Mouse (Mus musculus): ENCODE data around the gene Pgpep1.
A peak's percentile ranks its signal among the peaks of the same experiment; 100 is the strongest.

Gene Pgpep1

GRCm38 (mm10) chr8:70608749-70609367 lies 51.3 kb downstream of the Pgpep1 start, which contains the start of gene Ssbp4:
Gene Ssbp4 (minus strand): TSS chr8:70608872.
- no peak for ATAC-seq (ENCODE audit: low TSS enrichment)

DNA sequence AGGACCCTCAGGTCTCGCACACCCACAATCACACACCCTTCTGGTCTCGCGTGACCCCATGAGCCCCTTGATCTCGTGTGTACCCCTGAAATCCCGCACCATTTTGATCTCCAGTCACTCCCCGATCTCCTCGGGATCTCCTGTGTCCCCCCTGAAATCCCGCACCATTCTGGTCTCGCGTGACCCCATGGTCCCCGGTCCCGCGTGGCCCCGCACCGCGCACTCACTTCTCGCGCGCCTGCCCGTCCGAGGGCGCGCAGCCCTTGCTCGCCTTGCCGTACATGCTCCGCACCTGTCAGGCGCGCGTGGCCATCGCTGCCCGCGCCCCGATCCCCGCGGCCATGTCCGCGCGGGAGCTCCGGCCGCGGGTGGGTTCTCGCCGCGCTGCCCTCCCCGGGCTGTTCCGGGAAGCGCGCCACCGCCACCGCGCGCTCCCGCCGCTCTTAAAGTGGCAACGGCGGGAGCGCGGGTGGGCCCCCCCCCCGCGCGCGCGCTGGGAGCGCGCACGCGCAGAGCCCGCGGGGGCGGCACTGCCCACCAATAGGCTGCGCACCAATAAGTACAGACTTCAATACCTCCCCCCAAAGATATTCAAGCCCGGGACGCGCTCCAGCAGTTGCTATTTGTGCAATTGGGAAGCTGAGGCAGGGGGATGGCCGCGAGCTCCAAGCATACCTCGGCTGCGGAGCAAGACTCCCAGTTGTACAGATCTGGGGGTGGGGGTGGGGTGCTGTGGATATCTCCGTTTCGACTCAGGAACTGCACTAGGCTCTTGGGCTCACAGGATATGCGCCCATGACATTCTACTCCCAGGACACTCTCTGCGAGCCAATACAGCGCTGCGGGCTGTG lies 52.1 kb downstream of the Pgpep1 start:
- no peak for ATAC-seq (ENCODE audit: low TSS enrichment)

DNA sequence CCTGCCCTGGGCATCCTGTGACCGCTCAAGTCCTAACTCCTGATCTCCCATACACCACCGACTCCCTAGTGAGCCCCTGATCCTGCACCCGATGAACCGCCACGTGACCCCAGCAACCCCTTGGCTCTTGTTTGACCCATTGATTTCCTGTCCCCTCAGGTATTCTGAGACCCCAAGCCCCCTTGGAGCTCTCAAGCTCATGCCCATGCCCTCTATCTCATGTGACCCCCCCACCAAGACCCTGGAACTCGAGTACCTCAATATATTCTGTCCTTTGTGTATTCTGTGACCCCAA lies 52.6 kb downstream of the Pgpep1 start:
- no peak for ATAC-seq (ENCODE audit: low TSS enrichment)

GRCm38 (mm10) chr8:70606780-70607602 lies 53.2 kb downstream of the Pgpep1 start:
- no peak for ATAC-seq (ENCODE audit: low TSS enrichment)

- no peak for ATAC-seq (ENCODE audit: low TSS enrichment)
Measured at GRCm38 (mm10) chr8:70605871-70606779, 54.1 kb downstream of the Pgpep1 start.

DNA sequence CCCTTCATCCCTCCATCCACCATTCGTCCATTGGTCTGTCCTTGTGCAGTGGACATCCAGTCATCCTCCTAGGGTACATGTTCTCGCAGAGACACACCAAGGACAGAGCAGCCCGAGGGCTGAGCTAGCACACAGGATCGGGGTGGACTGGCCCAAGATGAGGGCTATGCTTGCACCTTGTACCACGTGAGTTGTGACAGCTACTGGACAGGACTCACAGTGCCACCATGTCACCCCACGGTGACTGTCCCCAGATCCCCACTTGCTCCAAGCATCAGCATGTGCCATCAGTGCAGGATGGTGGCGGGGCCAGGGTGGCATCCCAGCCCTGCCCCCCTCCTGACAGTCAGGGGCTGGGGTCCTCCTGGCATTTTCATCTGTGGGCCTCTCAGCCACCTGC lies 55.6 kb downstream of the Pgpep1 start:
- ATAC-seq (ENCODE audit: low TSS enrichment), result no peak

- no peak for ATAC-seq (ENCODE audit: low TSS enrichment)
Measured at GRCm38 (mm10) chr8:70602139-70602811, 57.9 kb downstream of the Pgpep1 start.

GRCm38 (mm10) chr8:70601271-70601649 lies 58.9 kb downstream of the Pgpep1 start:
- ATAC-seq (ENCODE audit: low TSS enrichment), result peak; percentile 42

GRCm38 (mm10) chr8:70600473-70601270 lies 59.5 kb downstream of the Pgpep1 start:
- ATAC-seq (ENCODE audit: low TSS enrichment), result no peak

DNA sequence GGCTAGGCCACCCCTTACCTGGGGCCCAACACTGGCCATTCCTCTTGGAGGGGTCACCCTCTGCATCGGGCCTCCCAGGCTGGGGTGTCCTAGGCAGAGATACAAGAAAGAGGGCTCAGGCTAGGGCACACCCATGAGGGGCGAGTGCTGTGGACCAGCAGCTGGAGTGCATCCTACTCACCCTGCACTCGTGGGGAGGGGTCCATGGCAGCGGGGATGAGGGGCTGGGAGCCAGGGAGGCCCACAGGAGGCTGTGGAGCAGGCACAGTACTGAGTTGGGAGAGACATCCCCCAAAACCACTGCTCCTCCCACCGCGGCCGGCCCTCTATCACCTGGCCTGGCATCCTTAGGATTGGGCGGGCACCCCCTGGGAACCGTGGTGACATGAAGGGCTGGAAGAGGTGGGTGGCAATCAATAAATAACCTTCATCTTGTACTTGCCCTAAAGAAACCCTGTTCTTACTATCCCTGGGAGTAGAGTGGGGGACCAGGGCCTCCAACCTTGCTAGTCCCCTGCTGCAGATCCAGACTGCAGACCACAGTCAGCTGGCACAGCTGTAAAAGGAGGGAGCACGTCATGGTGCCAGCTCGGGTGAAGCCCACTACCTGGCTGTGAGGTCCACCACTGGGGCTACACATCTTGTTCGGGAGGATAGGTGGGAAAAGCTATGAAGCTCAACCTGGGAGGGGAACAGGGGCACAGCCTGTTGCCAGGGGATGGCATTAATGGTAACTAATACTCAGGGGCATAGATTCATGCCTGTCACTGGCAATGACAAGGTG lies 60.5 kb downstream of the Pgpep1 start:
- ATAC-seq (ENCODE audit: low TSS enrichment), result no peak

DNA sequence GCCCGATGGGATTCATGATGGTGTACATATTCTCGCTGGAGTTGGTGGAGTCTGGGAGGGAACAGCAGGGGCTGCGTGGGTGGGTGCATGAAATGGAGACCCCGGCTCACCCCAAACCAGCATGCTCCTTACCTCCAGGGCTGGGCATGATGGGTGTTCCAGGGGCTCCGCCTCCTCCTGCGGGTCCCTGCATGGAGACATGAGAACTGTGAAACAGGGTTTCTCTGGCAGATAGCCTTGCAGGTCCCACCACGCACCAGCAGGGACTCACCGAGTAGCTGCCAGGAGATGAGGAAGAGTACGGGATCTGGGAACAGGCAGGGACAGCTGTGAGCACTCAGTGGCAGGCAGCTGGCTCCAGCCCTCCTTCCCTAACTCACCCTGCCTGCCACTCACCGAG lies 61.5 kb downstream of the Pgpep1 start:
- ATAC-seq (ENCODE audit: low TSS enrichment), result peak; percentile 1; the same call in 1 of the 2 replicates

GRCm38 (mm10) chr8:70598283-70598682 lies 61.9 kb downstream of the Pgpep1 start:
- peak; percentile 64 for ATAC-seq (ENCODE audit: low TSS enrichment)

DNA sequence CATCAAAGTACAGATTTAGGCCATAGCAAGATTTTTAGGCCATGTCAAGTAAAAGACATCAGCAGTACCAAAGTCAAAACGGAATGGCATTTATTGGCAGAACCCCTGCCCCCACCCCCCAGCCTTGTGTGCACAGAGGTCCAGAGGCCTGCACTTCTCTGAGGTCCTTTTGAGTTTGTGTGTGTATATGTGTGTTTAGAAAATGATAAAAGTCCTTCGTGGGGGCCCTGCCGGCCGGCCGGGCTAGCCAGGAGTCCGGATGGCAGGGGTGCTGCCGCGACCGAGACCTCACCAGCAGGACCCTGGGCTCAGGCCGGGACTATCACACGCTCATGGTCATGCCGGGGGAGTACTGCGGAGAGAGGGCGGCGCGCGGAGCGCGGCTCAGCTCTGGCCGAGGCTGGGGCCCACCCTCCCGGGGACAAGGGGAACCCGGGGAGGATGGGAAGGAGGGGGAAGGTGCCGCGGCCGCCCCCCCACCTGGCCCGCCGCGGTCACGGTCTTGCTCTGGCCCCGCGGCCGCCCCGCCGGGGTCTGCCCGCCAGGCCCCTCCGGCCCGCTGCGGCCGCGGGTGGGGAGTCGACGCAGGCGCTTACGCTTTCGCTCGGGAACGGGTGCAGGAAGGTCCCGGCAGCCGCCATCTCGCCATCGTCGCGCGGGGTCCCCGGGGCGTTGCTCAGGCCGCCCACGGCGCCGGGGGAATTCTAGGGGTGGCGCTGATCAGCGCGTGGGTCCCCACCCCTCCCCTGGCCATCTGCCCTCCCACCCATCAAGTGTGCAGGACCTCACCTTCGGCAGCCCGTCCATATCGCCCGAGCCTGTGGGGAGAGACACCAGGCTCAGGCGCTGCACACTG lies 62.5 kb downstream of the Pgpep1 start:
- no peak for ATAC-seq (ENCODE audit: low TSS enrichment)

DNA sequence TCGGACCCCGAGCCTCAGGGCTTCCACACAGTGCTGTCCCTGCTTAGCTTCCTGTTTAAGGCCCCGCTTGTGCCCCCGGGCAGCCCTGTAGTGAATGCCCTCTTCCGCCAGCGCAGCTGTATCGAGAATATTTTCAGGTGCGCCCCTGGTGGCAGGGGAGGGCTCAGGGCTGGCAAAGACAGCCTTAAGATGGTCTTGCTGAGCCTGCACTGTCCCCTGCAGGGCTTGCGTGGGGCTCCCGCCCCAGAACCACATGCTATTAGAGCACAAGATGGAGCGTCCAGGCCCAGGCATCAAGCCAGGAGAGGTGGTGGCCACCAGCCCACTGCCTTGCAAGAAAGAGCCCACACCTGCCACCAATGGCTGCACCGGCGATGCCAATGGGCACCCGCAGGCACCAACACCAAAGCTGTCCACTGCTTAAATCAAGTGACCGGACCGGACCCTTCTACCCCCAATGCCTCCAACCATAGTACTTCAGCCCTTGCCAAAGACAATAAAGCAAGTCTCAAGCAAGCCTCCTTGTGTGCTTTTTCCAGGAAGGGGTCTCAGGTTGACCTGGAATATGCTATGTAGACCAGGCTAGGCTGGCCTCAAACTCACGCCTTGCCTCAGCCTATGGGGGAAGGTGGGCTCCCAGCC lies 63.3 kb downstream of the Pgpep1 start:
- no peak for ATAC-seq (ENCODE audit: low TSS enrichment)

Measured in frontal cortex, adult (tissue).